Mouse (Mus musculus) heart, postnatal 14 days (tissue): Measurements from ENCODE around the gene Sh3bgrl3. TPM values are rescaled to one million over a fixed set of nuclear protein-coding genes. Genes with fewer than 3 reads are reported as not detected.

Source experiments
- DNase-seq, 2 experiments: peaks; one replicate each; pipeline ENCODE4 v3.0.0; 2021 to 2022
- intact Hi-C: fragments of 180-260 bp; cut with DNase I; formaldehyde crosslinking; loops from one replicate; pipeline ENCODE4 v1.15.1; 2025
- total RNA-seq, 2 experiments: library from RNA; stranded (reverse); gene quantifications; 2 replicates each; pipeline ENCODE4 v1.2.3; 2021

Sh3bgrl3 gene
- total RNA-seq, 2 experiments from 2014 or later: 47.4 to 51.4 TPM

GRCm38 (mm10) chr4:134114038-134114437, 14.6 kb downstream of the Sh3bgrl3 start:
- intact Hi-C loops: no loop called here
- DNase-seq: no peak

GRCm38 (mm10) chr4:134113356-134113994, 15.1 kb downstream of the Sh3bgrl3 start:
- intact Hi-C loops: no loop called here
- DNase-seq: no peak

GRCm38 (mm10) chr4:134112403-134112802, 16.2 kb downstream of the Sh3bgrl3 start:
- intact Hi-C loops: no loop called here
- no peak for DNase-seq

- DNase-seq: no peak
- intact Hi-C loops: no loop called here
Observed at GRCm38 (mm10) chr4:134110653-134111052, 17.9 kb downstream of the Sh3bgrl3 start.

GRCm38 (mm10) chr4:134108196-134108595, 20.4 kb downstream of the Sh3bgrl3 start:
- DNase-seq: no peak
- intact Hi-C loops: no loop called here

- no peak for DNase-seq
- intact Hi-C loops: no loop called here
Observed at GRCm38 (mm10) chr4:134107730-134108129, 20.9 kb downstream of the Sh3bgrl3 start.

- DNase-seq: no peak
- intact Hi-C loops: no loop called here
Observed at GRCm38 (mm10) chr4:134106105-134106504, 22.5 kb downstream of the Sh3bgrl3 start.

- intact Hi-C loops: no loop called here
- DNase-seq: no peak
Observed at GRCm38 (mm10) chr4:134102742-134103119, 25.9 kb downstream of the Sh3bgrl3 start.

- DNase-seq: peak; percentile 75 to 84
- intact Hi-C loops: no loop called here
Observed at GRCm38 (mm10) chr4:134101979-134102741, 26.4 kb downstream of the Sh3bgrl3 start, which contains the start of gene Ubxn11. TSS of gene Ubxn11 (plus strand) at chr4:134102570.

GRCm38 (mm10) chr4:134100245-134100644, 28.3 kb downstream of the Sh3bgrl3 start:
- no peak for DNase-seq
- intact Hi-C loops: no loop called here

- intact Hi-C loops: no loop called here
- peak in 1 of 2 experiments; percentile 20 for DNase-seq
Observed at GRCm38 (mm10) chr4:134098628-134099027, 30.0 kb downstream of the Sh3bgrl3 start.

GRCm38 (mm10) chr4:134097015-134097608, 31.5 kb downstream of the Sh3bgrl3 start:
- no peak for DNase-seq
- intact Hi-C loops: no loop called here

GRCm38 (mm10) chr4:134096120-134096519, 32.5 kb downstream of the Sh3bgrl3 start:
- no peak for DNase-seq
- intact Hi-C loops: no loop called here

GRCm38 (mm10) chr4:134094923-134095547, 33.6 kb downstream of the Sh3bgrl3 start, which contains the start of gene Cd52:
TSS of gene Cd52 (minus strand) at chr4:134095082.
- no peak for DNase-seq
- intact Hi-C loops: no loop called here

GRCm38 (mm10) chr4:134094004-134094564, 34.5 kb downstream of the Sh3bgrl3 start:
- DNase-seq: no peak
- intact Hi-C loops: no loop called here

- peak; percentile 59 to 74 for DNase-seq
- intact Hi-C loops: no loop called here
Observed at GRCm38 (mm10) chr4:134092382-134093288, 36.0 kb downstream of the Sh3bgrl3 start.

- intact Hi-C loops: no loop called here
Observed at GRCm38 (mm10) chr4:134091225-134091529, 37.4 kb downstream of the Sh3bgrl3 start.

GRCm38 (mm10) chr4:134090521-134091224, 37.9 kb downstream of the Sh3bgrl3 start:
- no peak for DNase-seq
- intact Hi-C loops: no loop called here

More at GRCm38 (mm10) chr4:134091225-134091529, 37.4 kb downstream of the Sh3bgrl3 start:
- no peak for DNase-seq

GRCm38 (mm10) chr4:134089029-134089428, 39.6 kb downstream of the Sh3bgrl3 start:
- no peak for DNase-seq
- intact Hi-C loops: no loop called here
